Mouse (Mus musculus): ENCODE data around the gene Rufy4.

The Rufy4 gene

DNA sequence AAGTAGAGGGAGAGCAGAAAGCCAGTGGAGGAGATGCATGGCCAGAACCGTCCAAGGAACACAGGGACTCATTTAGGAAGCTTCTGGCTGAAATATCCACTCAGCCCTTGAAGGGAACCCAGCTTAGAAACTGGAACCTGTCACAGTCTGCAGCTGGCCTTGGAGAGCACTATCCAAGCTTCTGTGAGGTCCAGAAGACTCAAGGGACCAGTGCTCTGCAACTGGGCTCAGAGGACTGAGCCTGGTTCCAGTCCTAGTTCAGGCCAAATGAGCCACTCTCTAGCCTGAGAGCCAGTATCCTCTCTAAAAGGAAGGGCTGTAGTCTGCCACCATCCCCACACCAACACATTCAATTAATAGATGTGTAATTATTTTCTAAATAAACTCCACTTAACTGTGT is 36.8 kb upstream of the Rufy4 start:
- Histone ChIP-seq H3K27me3 (ENCODE audit: insufficient read depth, low read length) (peaks cover 53% of the 10 kb centered on the region), H3K4me1 (replicated peaks; ENCODE audit: low read depth, low read length) (peaks cover 65% of the 10 kb centered on the region), H3K9me3 (ENCODE audit: low read length) (no peaks in the 10 kb centered on the region), H3K4me3 (replicated peaks; ENCODE audit: low read length) (no peak overlapping the region), H3K36me3 (ENCODE audit: insufficient read depth, low read length) (no peaks in the 10 kb centered on the region)
- TF ChIP-seq NANOG (IDR thresholded peaks at IDR 0.05; ENCODE audit: borderline replicate concordance, low read length): no peak
- TF ChIP-seq POU5F1 (IDR thresholded peaks at IDR 0.05; ENCODE audit: borderline replicate concordance, low read length): no peak
- TF ChIP-seq CTCF (conservative IDR thresholded peaks at IDR 0.05; ENCODE audit: low read length): no peak

DNA sequence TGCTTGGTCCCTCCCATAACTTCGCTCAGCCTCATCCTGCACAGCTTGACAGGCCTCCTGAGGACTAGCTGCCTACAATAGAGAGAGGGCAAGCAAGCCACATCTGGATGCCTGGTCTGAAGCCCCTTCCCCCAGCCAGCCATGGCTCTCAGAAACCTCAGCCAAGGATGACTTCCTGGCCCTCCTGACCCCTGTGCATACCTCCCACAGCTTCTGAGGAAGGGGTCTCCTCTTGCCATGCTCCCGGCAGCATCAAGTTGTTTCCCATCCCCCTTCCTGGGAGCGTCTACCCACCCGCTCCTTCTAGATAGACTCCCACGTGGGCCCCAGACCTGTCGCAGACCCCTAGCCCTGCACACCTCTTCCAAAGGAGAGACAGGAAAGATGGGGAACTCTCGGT is 35.0 kb upstream of the Rufy4 start:
- Histone ChIP-seq H3K27me3 (ENCODE audit: insufficient read depth, low read length) (peaks cover 53% of the 10 kb centered on the region), H3K9me3 (ENCODE audit: low read length) (no peaks in the 10 kb centered on the region), H3K36me3 (ENCODE audit: insufficient read depth, low read length) (no peaks in the 10 kb centered on the region), H3K4me3 (replicated peaks; ENCODE audit: low read length) (0 out of 2 replicates have a peak overlapping the region, but pooled peaks have one; percentile 17), H3K4me1 (replicated peaks; ENCODE audit: low read depth, low read length) (peaks cover 65% of the 10 kb centered on the region)
- TF ChIP-seq POU5F1 (IDR thresholded peaks at IDR 0.05; ENCODE audit: borderline replicate concordance, low read length) (no peak), NANOG (IDR thresholded peaks at IDR 0.05; ENCODE audit: borderline replicate concordance, low read length) (no peak), CTCF (conservative IDR thresholded peaks at IDR 0.05; ENCODE audit: low read length) (no peak)

DNA sequence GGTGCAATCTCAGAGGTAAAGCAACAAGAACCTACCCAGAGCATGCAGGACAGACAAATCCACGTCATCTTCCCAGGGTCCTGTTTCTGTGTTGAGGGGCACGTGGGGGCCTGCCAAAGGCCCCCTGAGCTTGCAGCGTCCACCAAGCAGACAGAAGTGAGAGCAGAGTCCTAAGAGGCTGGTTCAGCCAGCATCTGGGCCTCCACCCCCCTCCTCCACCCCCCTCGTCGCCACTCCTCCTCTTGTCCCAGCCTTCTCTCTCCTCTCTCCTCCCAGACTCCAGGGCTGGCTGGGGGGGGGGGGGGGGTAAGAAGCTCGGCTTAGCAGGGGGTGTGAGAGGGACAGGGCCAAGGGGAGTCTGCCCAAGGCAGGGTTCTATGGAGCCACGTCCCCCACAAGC is 34.2 kb upstream of the Rufy4 start:
- peaks cover 59% of the 10 kb centered on the region for H3K27me3 ChIP-seq (ENCODE audit: insufficient read depth, low read length)
- peaks cover 67% of the 10 kb centered on the region for H3K4me1 ChIP-seq (replicated peaks; ENCODE audit: low read depth, low read length)
- peak overlapping the region; percentile 35; the same call in 1 of the 2 replicates for H3K4me3 ChIP-seq (replicated peaks; ENCODE audit: low read length)
- TF ChIP-seq POU5F1 (IDR thresholded peaks at IDR 0.05; ENCODE audit: borderline replicate concordance, low read length) (no peak), CTCF (conservative IDR thresholded peaks at IDR 0.05; ENCODE audit: low read length) (no peak), NANOG (IDR thresholded peaks at IDR 0.05; ENCODE audit: borderline replicate concordance, low read length) (no peak)
- H3K9me3 ChIP-seq (ENCODE audit: low read length): no peaks in the 10 kb centered on the region
- H3K36me3 ChIP-seq (ENCODE audit: insufficient read depth, low read length): no peaks in the 10 kb centered on the region

DNA sequence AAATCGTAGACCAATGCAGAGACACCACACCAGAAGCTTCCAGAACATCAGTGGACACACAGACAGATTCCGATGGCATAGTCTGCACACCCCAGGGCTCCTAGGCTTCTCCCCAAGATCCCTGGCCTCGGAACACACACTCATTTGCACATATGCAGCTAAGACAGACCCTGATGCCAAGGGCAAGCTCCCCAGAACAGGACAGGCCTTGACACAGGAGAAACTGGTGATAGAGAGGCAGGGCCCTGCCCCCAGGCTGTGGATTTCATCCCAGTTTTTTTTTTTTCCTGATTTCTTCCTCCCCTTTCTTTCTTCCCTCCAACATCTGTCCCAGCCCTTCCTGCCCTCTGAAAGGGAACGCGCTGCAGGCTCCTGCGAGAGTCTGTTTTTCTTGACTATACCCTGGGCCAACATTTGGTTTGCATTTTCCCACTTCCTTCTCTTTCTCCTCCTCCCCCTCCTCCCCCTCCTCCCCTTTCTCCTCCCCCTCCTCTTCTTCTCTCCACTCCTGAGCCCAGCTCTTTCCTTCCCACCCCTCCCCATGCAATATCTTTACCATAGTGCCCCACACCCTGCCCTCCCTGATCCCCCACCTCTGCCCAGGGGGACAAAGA is 33.6 kb upstream of the Rufy4 start:
- peaks cover 70% of the 10 kb centered on the region for H3K4me1 ChIP-seq (replicated peaks; ENCODE audit: low read depth, low read length)
- TF ChIP-seq CTCF (conservative IDR thresholded peaks at IDR 0.05; ENCODE audit: low read length): no peak
- TF ChIP-seq POU5F1 (IDR thresholded peaks at IDR 0.05; ENCODE audit: borderline replicate concordance, low read length): no peak
- TF ChIP-seq NANOG (IDR thresholded peaks at IDR 0.05; ENCODE audit: borderline replicate concordance, low read length): no peak

DNA sequence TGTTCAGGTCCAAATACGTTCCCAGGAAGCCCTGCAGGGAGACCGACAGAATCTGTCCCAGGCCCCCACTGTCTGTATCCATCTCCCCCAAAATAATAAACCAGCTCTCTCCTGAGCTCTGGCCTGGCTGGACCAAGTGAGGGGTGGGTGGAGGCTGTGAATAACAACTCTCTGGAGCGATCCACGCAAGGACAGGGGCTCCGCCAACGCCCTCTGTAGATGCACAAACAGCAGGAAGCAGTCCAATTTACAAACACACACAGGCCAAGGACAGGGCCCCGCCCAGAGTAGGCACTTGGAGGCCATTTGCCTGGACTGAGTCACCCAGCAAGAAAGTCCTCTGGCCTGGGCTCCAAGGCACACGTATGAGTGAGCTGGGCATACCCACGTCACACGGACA is 33.1 kb upstream of the Rufy4 start:
- Histone ChIP-seq H3K4me3 (replicated peaks; ENCODE audit: low read length) (peak overlapping the region; percentile 17; the same call in 1 of the 2 replicates), H3K4me1 (replicated peaks; ENCODE audit: low read depth, low read length) (peaks cover 72% of the 10 kb centered on the region), H3K36me3 (ENCODE audit: insufficient read depth, low read length) (no peaks in the 10 kb centered on the region), H3K27me3 (ENCODE audit: insufficient read depth, low read length) (peaks cover 67% of the 10 kb centered on the region), H3K9me3 (ENCODE audit: low read length) (no peaks in the 10 kb centered on the region)
- TF ChIP-seq CTCF (conservative IDR thresholded peaks at IDR 0.05; ENCODE audit: low read length): no peak
- no peak for TF ChIP-seq POU5F1 (IDR thresholded peaks at IDR 0.05; ENCODE audit: borderline replicate concordance, low read length)

More for the DNA sequence above, 33.6 kb upstream of the Rufy4 start:
- Histone ChIP-seq H3K36me3 (ENCODE audit: insufficient read depth, low read length) (no peaks in the 10 kb centered on the region), H3K9me3 (ENCODE audit: low read length) (no peaks in the 10 kb centered on the region), H3K27me3 (ENCODE audit: insufficient read depth, low read length) (peaks cover 62% of the 10 kb centered on the region), H3K4me3 (replicated peaks; ENCODE audit: low read length) (peak overlapping the region; percentile 35; the same call in 1 of the 2 replicates)

DNA sequence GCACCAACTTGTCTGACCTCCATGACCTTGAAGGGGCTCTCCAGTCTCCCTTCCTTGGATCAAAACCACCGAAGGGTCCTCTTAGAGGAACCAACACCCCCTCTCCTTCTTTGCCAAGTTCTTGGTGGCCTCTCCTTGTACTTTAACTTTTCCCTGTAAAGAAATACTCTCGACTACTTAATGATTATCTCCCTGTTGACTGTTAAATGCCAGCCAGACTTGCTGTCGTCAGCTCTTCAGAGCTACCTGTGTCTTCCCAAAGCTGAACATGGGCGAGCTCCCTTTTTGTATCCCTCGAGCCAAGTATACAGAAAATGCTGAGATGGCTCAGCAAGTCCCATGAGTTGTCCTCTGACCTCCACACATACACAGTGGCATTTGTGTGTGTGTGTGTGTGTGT is 31.9 kb upstream of the Rufy4 start:
- no peak for TF ChIP-seq CTCF (conservative IDR thresholded peaks at IDR 0.05; ENCODE audit: low read length)
- no peak for TF ChIP-seq POU5F1 (IDR thresholded peaks at IDR 0.05; ENCODE audit: borderline replicate concordance, low read length)
- no peak for TF ChIP-seq NANOG (IDR thresholded peaks at IDR 0.05; ENCODE audit: borderline replicate concordance, low read length)
- H3K9me3 ChIP-seq (ENCODE audit: low read length): no peaks in the 10 kb centered on the region
- H3K4me1 ChIP-seq (replicated peaks; ENCODE audit: low read depth, low read length): peaks cover 82% of the 10 kb centered on the region

DNA sequence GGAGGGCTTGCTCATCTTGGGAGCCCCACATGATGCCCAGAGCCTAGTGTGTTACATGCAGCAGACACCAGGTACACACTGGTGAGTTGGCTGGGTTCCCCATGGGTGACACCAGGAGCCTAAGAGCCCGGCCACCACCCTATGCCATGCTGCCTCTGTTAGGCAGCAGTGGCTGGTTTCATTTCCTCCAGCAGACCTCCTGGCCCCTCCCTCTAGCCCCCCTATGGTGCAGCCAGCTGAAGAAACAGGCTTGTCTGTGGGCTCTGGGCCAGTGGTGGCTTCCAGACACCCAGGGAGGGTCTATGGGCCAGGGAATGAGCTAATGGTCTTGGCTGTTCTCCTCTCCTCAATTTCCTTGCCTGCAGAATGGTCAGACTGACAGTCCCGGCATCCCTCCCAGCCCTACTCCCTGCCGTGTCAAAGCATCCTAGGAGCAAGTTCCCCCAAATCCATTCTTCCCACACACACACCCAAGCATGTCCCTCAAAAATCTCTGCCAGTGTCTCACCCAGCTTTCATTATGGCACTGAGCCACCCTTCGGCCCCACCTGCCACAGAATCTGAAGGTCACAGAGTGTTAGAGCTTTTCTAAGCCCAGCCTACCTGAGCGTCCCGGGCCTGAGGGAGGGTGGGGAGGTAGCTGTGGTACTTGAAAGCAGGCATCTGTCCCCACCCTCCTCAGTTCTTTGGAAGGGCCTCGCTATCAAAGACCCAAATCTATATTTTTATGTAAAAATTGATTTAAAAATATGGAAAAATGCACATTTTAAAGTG is 30.7 kb upstream of the Rufy4 start:
- peaks cover 74% of the 10 kb centered on the region for H3K27me3 ChIP-seq (ENCODE audit: insufficient read depth, low read length)
- peaks cover 89% of the 10 kb centered on the region for H3K4me1 ChIP-seq (replicated peaks; ENCODE audit: low read depth, low read length)
- TF ChIP-seq NANOG (IDR thresholded peaks at IDR 0.05; ENCODE audit: borderline replicate concordance, low read length) (no peak), CTCF (conservative IDR thresholded peaks at IDR 0.05; ENCODE audit: low read length) (no peak), POU5F1 (IDR thresholded peaks at IDR 0.05; ENCODE audit: borderline replicate concordance, low read length) (no peak)
- H3K9me3 ChIP-seq (ENCODE audit: low read length): no peaks in the 10 kb centered on the region
- no peaks in the 10 kb centered on the region for H3K36me3 ChIP-seq (ENCODE audit: insufficient read depth, low read length)
- H3K4me3 ChIP-seq (replicated peaks; ENCODE audit: low read length): peak overlapping the region; percentile 39; the same call in 1 of the 2 replicates

More for the DNA sequence above, 31.9 kb upstream of the Rufy4 start:
- Histone ChIP-seq H3K36me3 (ENCODE audit: insufficient read depth, low read length) (no peaks in the 10 kb centered on the region), H3K4me3 (replicated peaks; ENCODE audit: low read length) (no peak overlapping the region), H3K27me3 (ENCODE audit: insufficient read depth, low read length) (peaks cover 73% of the 10 kb centered on the region)

DNA sequence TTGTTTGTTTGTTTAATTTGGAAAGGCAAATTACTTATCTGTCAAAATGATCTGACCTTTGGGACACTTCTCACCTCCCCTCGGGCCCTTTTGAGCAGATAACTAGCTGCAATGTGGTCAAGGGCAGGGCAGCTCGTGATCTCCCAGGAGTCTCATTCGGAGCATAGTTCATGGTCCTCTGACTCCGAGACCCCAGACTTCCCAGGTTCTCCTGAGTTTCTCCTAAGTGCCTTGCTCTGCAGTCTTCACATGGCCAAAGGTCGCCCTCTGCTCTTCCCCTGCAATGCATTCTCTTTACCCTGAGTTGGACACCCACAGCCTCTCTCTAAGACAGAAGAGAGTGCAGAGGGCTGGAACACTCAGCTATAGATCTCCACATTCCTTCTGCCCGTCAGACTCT is 30.0 kb upstream of the Rufy4 start:
- Histone ChIP-seq H3K9me3 (ENCODE audit: low read length) (no peaks in the 10 kb centered on the region), H3K27me3 (ENCODE audit: insufficient read depth, low read length) (peaks cover 74% of the 10 kb centered on the region), H3K4me1 (replicated peaks; ENCODE audit: low read depth, low read length) (peaks cover 89% of the 10 kb centered on the region), H3K36me3 (ENCODE audit: insufficient read depth, low read length) (no peaks in the 10 kb centered on the region), H3K4me3 (replicated peaks; ENCODE audit: low read length) (no peak overlapping the region)
- TF ChIP-seq NANOG (IDR thresholded peaks at IDR 0.05; ENCODE audit: borderline replicate concordance, low read length) (no peak), CTCF (conservative IDR thresholded peaks at IDR 0.05; ENCODE audit: low read length) (no peak), POU5F1 (IDR thresholded peaks at IDR 0.05; ENCODE audit: borderline replicate concordance, low read length) (no peak)

Measured in E14TG2a.4 (cell line).